Mouse (Mus musculus): ENCODE results near the gene Syne3.

Gene Syne3

GRCm38 (mm10) chr12:104969618-104970017 is 40.0 kb downstream of the Syne3 start:
- DNase-seq (ENCODE audit: low read depth, low spot score), result no peak

- no peak for DNase-seq (ENCODE audit: low read depth, low spot score)
These were observed 40.4 kb downstream of the Syne3 start for GRCm38 (mm10) chr12:104969177-104969576.

- DNase-seq (ENCODE audit: low read depth, low spot score), result peak; percentile 26
These were observed 44.4 kb downstream of the Syne3 start for GRCm38 (mm10) chr12:104964953-104965911.

- DNase-seq (ENCODE audit: low read depth, low spot score), result no peak
These were observed 49.2 kb downstream of the Syne3 start for GRCm38 (mm10) chr12:104960421-104960820.

- no peak for DNase-seq (ENCODE audit: low read depth, low spot score)
These were observed 49.6 kb downstream of the Syne3 start for GRCm38 (mm10) chr12:104959966-104960365.

GRCm38 (mm10) chr12:104958263-104958662 is 51.3 kb downstream of the Syne3 start:
- DNase-seq (ENCODE audit: low read depth, low spot score), result no peak

GRCm38 (mm10) chr12:104957165-104957564 is 52.4 kb downstream of the Syne3 start:
- no peak for DNase-seq (ENCODE audit: low read depth, low spot score)

- DNase-seq (ENCODE audit: low read depth, low spot score), result no peak
These were observed 53.2 kb downstream of the Syne3 start for GRCm38 (mm10) chr12:104956406-104956805.

GRCm38 (mm10) chr12:104955003-104955800 is 54.4 kb downstream of the Syne3 start:
- DNase-seq (ENCODE audit: low read depth, low spot score), result no peak

GRCm38 (mm10) chr12:104953941-104954340 is 55.7 kb downstream of the Syne3 start:
- DNase-seq (ENCODE audit: low read depth, low spot score), result no peak

GRCm38 (mm10) chr12:104952458-104952857 is 57.2 kb downstream of the Syne3 start:
- peak; percentile 68 for DNase-seq (ENCODE audit: low read depth, low spot score)

- DNase-seq (ENCODE audit: low read depth, low spot score), result no peak
These were observed 61.7 kb downstream of the Syne3 start for GRCm38 (mm10) chr12:104947911-104948310.

GRCm38 (mm10) chr12:104946231-104946630 is 63.4 kb downstream of the Syne3 start:
- no peak for DNase-seq (ENCODE audit: low read depth, low spot score)

- no peak for DNase-seq (ENCODE audit: low read depth, low spot score)
These were observed 69.1 kb downstream of the Syne3 start for GRCm38 (mm10) chr12:104940466-104940865.

- no peak for DNase-seq (ENCODE audit: low read depth, low spot score)
These were observed 69.6 kb downstream of the Syne3 start for GRCm38 (mm10) chr12:104940027-104940386.

- peak; percentile 77 for DNase-seq (ENCODE audit: low read depth, low spot score)
These were observed 70.1 kb downstream of the Syne3 start for GRCm38 (mm10) chr12:104939372-104940026.

- DNase-seq (ENCODE audit: low read depth, low spot score), result no peak
These were observed 70.7 kb downstream of the Syne3 start for GRCm38 (mm10) chr12:104938935-104939334.

GRCm38 (mm10) chr12:104936223-104936622 is 73.4 kb downstream of the Syne3 start:
- DNase-seq (ENCODE audit: low read depth, low spot score), result no peak

- no peak for DNase-seq (ENCODE audit: low read depth, low spot score)
These were observed 74.5 kb downstream of the Syne3 start for GRCm38 (mm10) chr12:104935144-104935543.

- no peak for DNase-seq (ENCODE audit: low read depth, low spot score)
These were observed 75.8 kb downstream of the Syne3 start for GRCm38 (mm10) chr12:104933800-104934199.

- no peak for DNase-seq (ENCODE audit: low read depth, low spot score)
These were observed 76.4 kb downstream of the Syne3 start for GRCm38 (mm10) chr12:104933217-104933616.

- no peak for DNase-seq (ENCODE audit: low read depth, low spot score)
These were observed 83.8 kb downstream of the Syne3 start for GRCm38 (mm10) chr12:104925765-104926164.
